Mouse (Mus musculus) gastrocnemius, postnatal 4 days (tissue): ENCODE data around the gene Siah2. TPM values are rescaled to one million over a fixed set of nuclear protein-coding genes. Genes with fewer than 3 reads are reported as not detected.

ENCODE experiments used
- DNase-seq, 2 experiments: peaks; one replicate each; pipeline ENCODE4 v3.0.0; 2021 to 2022; ENCODE audit warnings: low spot score in 2 of 2, mixed read lengths in 2 of 2
- long read RNA-seq, 2 experiments: library from polyadenylated mRNA; stranded (forward); transcript quantifications; one replicate each; pipeline ENCODE4 v2.0.0; 2021
- total RNA-seq, 2 experiments: library from RNA; stranded (reverse); gene quantifications; 2 replicates each; pipeline ENCODE4 v1.2.3; 2021

Gene Siah2
- total RNA-seq: 10 to 100 TPM; 10.5 to 12.7 TPM
- long read RNA-seq, experiment 1, transcript Siah2-201 (2 exons, 2,511 nt): major isoform, 29 of 33 reads
- long read RNA-seq, experiment 1, partial matches to known transcripts: 0 of 33 reads
- long read RNA-seq, experiment 1, other reads (novel, unspliced or antisense): 4 of 33 reads
- long read RNA-seq, experiment 2, transcript Siah2-201 (2 exons, 2,511 nt): major isoform, 26 of 29 reads
- long read RNA-seq, experiment 2, partial matches to known transcripts: 0 of 29 reads
- long read RNA-seq, experiment 2, other reads (novel, unspliced or antisense): 3 of 29 reads

DNA sequence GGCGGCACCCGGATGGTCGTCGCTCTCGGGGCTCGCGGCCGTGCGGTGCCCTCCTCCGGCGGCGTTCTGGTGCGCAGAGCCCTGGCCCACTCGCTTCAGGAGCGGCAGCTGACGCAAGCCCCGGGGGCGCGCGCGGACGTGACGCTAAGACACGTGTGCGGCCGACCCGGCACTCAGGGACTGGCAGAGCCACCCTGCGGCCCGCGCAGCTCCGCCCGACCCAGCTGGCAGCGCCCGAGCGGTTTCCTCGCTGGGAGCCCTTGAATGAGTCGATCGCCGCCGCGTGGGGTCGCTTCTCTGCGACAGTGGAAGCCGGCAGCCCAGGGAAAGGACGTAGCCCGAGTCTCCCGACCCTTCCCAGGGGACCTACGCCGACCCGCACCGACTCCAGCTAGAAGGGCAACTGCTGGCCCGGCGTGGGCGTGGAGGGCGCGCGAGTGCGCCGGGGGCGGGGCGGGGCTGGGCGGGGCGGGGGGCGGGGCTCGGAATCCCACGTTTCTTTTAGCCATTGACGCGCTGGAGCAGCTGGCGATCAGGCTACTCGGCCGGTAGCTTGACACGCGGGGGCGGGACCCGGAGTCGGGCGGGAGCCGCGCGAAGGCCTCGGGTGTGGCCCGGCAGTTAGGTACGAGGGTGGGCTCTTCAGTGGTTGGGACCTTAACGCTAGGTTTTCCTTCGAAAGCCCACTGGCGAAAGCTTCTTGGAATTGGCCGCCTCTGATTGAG is at the start of gene Siah2:
Gene Siah2 (minus strand): TSS at position 404 of the 725 bp plus-strand sequence.
- peak; percentile 69 to 87 for DNase-seq

- DNase-seq: no peak
These were observed 47.3 kb upstream of the Siah2 start for GRCm38 (mm10) chr3:58739536-58739935.

DNA sequence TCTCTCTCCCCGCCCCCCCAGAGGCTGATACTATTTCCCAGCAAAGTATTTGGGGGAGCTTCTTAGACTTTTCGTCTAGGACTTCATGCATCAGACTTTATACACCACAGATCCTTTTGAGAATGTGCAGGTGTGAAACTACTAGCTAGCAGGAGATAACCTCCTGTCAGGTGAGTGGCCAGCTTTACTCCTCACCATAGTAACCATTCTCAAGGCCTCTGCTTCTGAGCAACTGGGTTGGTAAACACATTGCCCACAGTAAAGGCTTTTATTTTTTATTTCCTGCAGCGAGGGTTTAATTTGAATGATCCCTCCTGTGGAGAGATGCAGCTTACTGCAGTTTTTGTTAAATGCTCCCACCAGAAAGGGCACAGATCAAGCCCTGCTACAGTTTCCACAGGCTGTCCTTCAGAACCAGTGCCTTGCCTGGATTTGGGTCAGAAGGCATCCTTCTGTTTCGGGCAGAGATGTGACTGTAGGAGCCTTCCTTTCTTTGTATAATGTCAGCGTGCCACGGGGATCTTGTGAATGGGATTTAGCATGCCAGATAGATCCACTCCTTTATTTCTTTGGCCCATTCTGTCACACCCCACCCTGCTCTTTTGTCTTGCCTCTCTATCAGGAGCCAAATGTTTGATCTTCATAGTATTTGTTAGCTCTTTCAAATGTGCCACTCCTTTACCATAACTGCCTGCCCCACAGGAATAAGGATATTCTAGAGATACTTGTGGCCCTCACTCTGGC is 46.3 kb upstream of the Siah2 start:
- no peak for DNase-seq

- no peak for DNase-seq
These were observed 39.3 kb upstream of the Siah2 start for GRCm38 (mm10) chr3:58731520-58731919.

DNA sequence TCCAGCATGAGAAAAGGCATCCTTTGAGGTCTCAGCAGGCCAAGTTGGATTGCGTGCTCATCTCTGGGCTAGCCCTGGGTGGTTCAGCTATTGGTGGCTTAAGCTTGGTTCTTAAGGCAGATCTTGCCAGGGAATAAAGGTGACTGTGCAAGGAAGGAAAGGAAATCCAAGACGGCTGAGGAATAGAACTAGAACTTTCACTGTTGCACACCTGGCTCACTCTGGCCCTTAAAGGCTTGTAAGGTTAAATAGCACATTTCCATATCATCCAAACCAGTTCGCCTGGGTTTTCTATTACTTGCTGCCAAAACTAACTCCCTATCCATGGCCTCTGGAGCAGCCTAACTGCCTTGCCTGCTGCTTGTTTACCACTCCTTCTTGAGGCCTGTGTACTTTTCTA is 38.4 kb upstream of the Siah2 start:
- no peak for DNase-seq

- no peak for DNase-seq
These were observed 37.3 kb upstream of the Siah2 start for GRCm38 (mm10) chr3:58729549-58729948.

DNA sequence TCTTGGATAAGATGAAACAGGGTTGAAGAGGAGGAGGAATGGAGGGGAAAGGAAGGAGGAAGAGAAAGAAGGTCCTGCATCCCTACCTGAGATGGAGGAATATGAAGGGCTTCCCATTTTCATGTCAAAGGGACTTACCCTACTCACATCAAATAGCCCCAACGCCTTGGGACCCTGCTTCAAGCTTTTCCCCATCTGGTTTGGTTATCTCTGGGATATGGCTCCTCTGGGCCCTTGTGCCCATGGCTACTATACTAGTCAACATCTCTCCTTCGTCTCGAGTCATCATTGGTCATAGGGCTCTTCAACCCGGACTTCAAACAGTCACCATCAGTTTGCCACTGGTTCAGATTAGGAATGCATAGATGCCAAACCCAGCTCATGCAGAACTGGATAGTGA is 35.4 kb upstream of the Siah2 start:
- DNase-seq: no peak

DNA sequence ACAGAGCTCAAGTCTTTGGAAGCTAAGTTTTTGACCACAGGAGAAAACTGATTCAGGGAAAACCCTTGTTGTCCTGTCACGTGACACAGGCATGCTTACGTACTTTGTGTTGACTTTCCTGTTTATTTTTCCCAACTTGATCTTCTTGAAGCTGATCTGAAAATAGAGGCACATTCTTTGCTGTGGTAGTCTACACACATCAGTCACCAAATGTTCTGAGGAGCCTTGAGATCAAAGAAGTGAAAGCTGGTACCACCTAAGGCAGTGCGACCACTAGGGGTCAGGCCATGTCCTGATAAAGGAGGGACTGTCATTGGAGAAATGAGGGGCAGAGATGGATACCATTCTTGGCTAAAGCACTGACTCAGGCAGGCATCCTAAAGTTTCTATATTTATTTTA is 34.8 kb upstream of the Siah2 start:
- peak in 1 of 2 experiments; percentile 24 for DNase-seq

DNA sequence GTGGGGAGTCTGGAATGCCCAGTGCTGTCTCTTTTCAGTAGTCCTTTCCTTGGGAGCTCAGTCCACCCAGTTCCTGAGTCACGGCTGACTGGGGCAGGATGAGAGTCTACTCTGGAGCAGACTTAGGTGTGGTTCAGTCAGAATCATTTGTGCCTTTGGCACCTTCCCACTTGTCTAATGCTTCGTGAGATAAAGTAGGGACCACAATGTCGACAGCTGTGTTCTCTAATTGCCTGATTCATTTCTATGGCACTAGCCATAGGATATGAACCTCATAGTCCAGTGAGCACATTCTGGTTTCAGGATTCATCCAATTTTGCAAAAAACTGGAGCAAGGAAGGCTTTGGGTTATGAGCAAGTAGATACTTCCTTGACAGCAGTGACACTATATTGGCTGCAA is 34.2 kb upstream of the Siah2 start:
- DNase-seq: no peak

DNA sequence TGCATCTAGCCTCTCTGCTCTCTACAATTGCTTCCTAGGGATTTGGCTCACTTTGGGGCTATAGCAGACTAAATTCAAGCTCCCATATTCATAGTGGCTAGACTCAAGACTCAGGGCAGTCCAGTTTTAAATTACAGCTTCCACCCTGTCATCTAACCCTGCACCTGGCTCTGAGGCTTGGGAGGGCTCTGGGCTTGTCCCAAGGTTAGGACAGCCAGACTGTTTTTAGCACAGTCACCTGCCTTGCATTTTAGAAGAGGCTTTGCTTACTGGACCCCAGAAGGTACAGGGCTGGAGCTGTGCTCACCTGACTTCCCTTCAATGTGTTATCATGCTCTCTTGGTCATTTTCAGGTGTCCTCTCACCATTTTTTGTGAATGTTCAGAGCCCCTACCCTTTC is 32.6 kb upstream of the Siah2 start:
- no peak for DNase-seq

- DNase-seq: no peak
These were observed 31.5 kb upstream of the Siah2 start for GRCm38 (mm10) chr3:58723656-58724055.

DNA sequence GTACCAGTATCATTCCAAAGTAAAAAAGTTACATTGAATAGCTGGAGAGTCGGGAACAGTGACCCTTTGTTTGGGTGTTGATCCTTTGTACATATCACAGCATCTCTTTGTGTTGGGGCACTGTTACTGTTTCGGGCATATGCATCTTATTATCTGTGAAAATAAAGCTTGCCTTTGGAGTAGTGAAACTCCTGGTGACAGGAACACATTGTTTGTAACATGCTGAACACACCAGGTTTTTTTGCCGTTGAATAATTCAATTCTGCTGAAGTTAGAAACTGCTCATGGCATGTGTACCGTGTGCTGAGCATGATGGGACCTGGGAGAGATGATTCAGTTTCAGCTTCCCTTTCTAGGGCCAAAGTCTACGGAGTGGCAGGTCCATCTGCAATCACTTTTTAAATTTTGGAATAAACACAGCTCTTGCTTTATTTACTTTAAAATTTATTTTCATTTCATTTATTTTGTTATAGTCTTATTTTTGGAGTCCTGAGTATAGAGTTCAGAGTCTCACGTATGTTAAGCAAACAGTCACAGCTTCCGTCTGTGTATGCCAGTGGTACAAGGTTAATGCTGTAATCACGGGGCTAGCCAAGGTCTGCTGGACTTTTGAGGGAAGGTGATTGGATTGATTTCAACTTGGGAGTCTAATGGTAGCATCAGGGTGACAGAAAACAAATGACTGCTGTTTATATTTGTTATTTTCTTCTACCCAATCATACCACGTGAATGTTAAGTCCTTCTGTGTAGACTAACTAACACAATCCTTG is 27.4 kb upstream of the Siah2 start:
- DNase-seq: no peak

- DNase-seq: no peak
These were observed 24.5 kb upstream of the Siah2 start for GRCm38 (mm10) chr3:58716705-58717104.

DNA sequence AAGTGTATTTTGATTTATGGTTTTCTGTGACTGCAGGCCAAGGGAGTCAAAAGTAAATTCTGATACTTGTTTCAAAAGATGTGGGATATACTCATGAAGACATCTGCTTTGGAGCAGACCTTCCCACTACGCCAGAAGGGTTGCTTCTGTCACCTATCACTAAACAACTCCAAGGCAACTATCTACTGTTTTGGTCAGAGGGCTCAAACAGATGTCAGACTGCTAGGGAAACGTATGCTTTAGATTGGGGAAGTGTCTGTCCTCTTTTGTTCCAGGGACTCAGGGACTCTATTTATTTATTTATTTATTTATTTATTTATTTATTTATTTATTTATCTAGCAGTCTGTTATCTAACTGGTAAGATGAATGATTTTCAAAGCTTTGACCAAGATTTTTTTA is 22.6 kb upstream of the Siah2 start:
- no peak for DNase-seq

- DNase-seq: no peak
These were observed 21.8 kb upstream of the Siah2 start for GRCm38 (mm10) chr3:58714034-58714433.

DNA sequence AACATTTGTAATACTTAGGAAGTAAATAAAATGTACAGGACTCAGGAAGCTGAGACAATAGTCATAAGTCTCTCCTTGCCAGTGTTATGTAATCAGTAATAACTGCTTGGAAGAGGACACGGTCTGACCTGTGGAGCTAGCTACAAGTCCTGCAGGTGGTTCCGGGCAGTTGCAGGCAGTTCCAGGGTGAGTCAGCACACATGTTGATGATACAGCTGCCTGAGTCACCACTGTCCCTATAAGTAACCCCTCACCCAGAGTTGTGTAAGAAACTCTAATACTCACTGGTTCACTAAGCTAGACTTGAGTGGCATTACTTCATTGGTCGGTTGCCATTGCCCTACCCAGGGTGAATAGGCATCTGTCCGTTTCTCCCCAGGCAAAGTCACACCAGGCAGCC is 21.0 kb upstream of the Siah2 start:
- no peak for DNase-seq

DNA sequence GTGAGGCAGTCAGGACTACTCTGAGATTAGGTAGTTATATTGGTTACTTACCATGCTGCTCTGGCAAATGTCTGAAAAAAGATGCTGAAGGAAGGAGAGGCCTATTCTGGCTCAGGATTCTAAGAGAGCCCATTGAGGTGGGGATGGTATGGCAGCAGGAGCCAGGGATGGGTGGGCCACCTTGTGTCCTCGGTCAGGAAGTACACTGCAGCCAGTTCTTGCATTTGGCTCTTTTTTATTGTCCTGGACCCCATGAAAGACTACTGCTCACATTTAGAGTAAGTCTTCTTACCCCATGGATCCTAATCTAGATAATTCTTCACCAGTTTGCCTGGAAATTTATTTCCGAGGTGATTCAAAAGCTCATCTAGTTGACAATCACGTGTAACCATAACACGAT is 12.3 kb upstream of the Siah2 start:
- no peak for DNase-seq

DNA sequence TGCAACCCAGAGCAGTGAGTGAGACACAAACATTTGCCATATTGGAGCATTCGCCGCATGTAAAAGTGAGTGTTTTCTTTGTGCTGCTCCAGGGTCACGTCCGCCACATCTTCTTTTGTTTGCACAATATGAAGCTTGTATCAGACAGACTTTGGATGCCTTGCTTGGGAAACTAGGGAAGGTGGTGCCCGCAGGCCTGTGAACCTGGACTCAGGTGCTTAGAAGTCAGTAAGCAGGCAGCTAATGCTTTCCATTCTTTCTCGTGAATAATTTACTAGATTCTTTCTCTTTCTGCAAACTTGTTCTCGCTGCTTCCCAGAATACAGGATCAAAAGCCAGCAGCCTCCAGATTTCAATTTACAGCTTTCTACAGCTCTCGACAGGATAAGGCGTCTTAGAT is 11.5 kb upstream of the Siah2 start:
- DNase-seq: no peak

DNA sequence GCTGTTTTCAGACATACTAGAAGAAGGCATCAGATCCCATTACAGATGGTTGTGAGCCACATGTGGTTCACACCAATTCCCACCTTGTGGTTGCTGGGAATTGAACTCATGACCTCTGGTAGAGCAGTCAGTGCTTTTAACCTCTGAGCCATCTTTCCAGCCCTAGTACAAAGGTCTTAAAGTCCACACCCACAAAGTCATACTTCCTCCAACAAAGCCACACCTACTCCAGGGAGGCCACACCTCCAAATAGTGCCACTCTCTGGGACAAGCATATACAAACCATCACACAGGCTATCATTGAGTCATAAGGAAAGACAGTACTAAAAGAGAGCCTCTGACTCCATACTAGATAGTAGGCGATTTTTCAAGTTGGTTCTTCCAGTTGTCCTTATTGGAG is 10.1 kb upstream of the Siah2 start:
- no peak for DNase-seq

DNA sequence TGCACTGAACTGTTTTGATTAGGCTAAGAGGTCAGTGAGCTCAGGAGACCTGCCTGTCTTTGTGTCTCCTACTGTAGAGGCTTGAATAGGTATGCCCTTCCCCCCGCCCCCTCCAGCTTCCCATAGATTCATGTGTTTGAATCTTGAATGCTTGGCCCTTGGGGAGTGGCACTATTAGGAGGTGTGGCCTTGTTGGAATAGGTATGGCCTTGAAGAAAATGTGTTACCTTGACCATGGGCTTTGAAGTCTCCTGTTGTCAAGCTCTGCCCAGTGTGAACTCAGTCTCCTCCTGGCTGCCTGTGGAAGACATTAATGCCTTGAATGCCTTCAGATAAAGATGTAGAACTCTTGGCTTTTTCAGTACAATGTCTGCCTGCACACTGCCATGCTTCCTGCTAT is 9.2 kb upstream of the Siah2 start:
- no peak for DNase-seq

GRCm38 (mm10) chr3:58697926-58698325 is 5.7 kb upstream of the Siah2 start:
- DNase-seq: no peak
